Mouse (Mus musculus): ENCODE results near the gene Txn2. TPM values are rescaled to one million over a fixed set of nuclear protein-coding genes. Genes with fewer than 3 reads are reported as not detected.

Txn2 gene
- total RNA-seq, 2 experiments from 2014 or later = 134 to 140 TPM

GRCm38 (mm10) chr15:77911065-77911464 is 17.7 kb downstream of the Txn2 start:
- no peak for DNase-seq (ENCODE audit: low spot score in 2 of 2)

GRCm38 (mm10) chr15:77907646-77908518 is 20.9 kb downstream of the Txn2 start:
- DNase-seq (ENCODE audit: low spot score in 2 of 2) = no peak

- DNase-seq (ENCODE audit: low spot score in 2 of 2) = no peak
These were observed 22.3 kb downstream of the Txn2 start for GRCm38 (mm10) chr15:77906545-77906944.

GRCm38 (mm10) chr15:77906081-77906480 is 22.7 kb downstream of the Txn2 start:
- DNase-seq (ENCODE audit: low spot score in 2 of 2) = no peak

GRCm38 (mm10) chr15:77905275-77905970 is 23.4 kb downstream of the Txn2 start:
- peak in 1 of 2 experiments; percentile 23 for DNase-seq (ENCODE audit: low spot score in 2 of 2)

GRCm38 (mm10) chr15:77904363-77904892 is 24.4 kb downstream of the Txn2 start:
- DNase-seq (ENCODE audit: low spot score in 2 of 2) = no peak

- DNase-seq (ENCODE audit: low spot score in 2 of 2) = peak in 1 of 2 experiments; percentile 15
These were observed 25.6 kb downstream of the Txn2 start for GRCm38 (mm10) chr15:77903176-77903575.

GRCm38 (mm10) chr15:77894926-77895325 is 33.9 kb downstream of the Txn2 start:
- no peak for DNase-seq (ENCODE audit: low spot score in 2 of 2)

- no peak for DNase-seq (ENCODE audit: low spot score in 2 of 2)
These were observed 35.5 kb downstream of the Txn2 start for GRCm38 (mm10) chr15:77893292-77893691.

GRCm38 (mm10) chr15:77892420-77892819 is 36.4 kb downstream of the Txn2 start:
- DNase-seq (ENCODE audit: low spot score in 2 of 2) = no peak

GRCm38 (mm10) chr15:77891766-77892165 is 37.0 kb downstream of the Txn2 start:
- no peak for DNase-seq (ENCODE audit: low spot score in 2 of 2)

GRCm38 (mm10) chr15:77889761-77890422 is 38.9 kb downstream of the Txn2 start:
- no peak for DNase-seq (ENCODE audit: low spot score in 2 of 2)

- no peak for DNase-seq (ENCODE audit: low spot score in 2 of 2)
These were observed 40.5 kb downstream of the Txn2 start for GRCm38 (mm10) chr15:77888286-77888685.

GRCm38 (mm10) chr15:77887093-77887488 is 41.7 kb downstream of the Txn2 start:
- peak; percentile 7 to 34 for DNase-seq (ENCODE audit: low spot score in 2 of 2)

- no peak for DNase-seq (ENCODE audit: low spot score in 2 of 2)
These were observed 42.3 kb downstream of the Txn2 start for GRCm38 (mm10) chr15:77886369-77887092.

- DNase-seq (ENCODE audit: low spot score in 2 of 2) = no peak
These were observed 42.9 kb downstream of the Txn2 start for GRCm38 (mm10) chr15:77885945-77886344.

GRCm38 (mm10) chr15:77885159-77885558 is 43.6 kb downstream of the Txn2 start:
- no peak for DNase-seq (ENCODE audit: low spot score in 2 of 2)

- DNase-seq (ENCODE audit: low spot score in 2 of 2) = no peak
These were observed 45.2 kb downstream of the Txn2 start for GRCm38 (mm10) chr15:77883697-77884010.

GRCm38 (mm10) chr15:77882797-77883696 is 45.8 kb downstream of the Txn2 start:
- DNase-seq (ENCODE audit: low spot score in 2 of 2) = no peak

GRCm38 (mm10) chr15:77882297-77882696 is 46.5 kb downstream of the Txn2 start:
- no peak for DNase-seq (ENCODE audit: low spot score in 2 of 2)

All from layer of hippocampus, adult 18-20 months (tissue).